Mouse (Mus musculus) lung, embryonic 14.5 days (tissue): ENCODE data around the gene Usp34. TPM values are rescaled to one million over a fixed set of nuclear protein-coding genes. Genes with fewer than 3 reads are reported as not detected.
"Not testable (repeated sequence)": the region's sequence is repeated elsewhere in the genome, so short reads cannot be mapped to it uniquely, and the experiment has no call there.

Experiments used
- ATAC-seq: fragments of 200-750 bp; cut with Nextera tagmentation; 2 replicates; pipeline ENCODE4 v1.8.0; 2017; ENCODE audit warnings: mild to moderate bottlenecking, moderate TSS enrichment, moderate library complexity; ENCODE audit not compliant: insufficient read depth
- DNase-seq: peaks from one replicate; pipeline ENCODE4 v3.0.0-alpha.2; 2015
- H3K27ac ChIP-seq: fragments of 300-500 bp; sonication (generic); 2 replicates; pipeline ENCODE4 v1.5.1; 2014; ENCODE audit warnings: low read depth, mild to moderate bottlenecking, moderate library complexity
- H3K27me3 ChIP-seq: fragments of 300-500 bp; sonication (generic); 2 replicates; pipeline ENCODE4 v1.6.1; 2014; ENCODE audit warnings: low read length, control low read depth; ENCODE audit not compliant: insufficient read depth
- H3K36me3 ChIP-seq: fragments of 300-500 bp; sonication (generic); 2 replicates; pipeline ENCODE4 v1.6.1; 2014; ENCODE audit warnings: control low read depth; ENCODE audit not compliant: insufficient read depth
- H3K4me1 ChIP-seq: fragments of 300-500 bp; sonication (generic); 2 replicates; pipeline ENCODE4 v1.6.1; 2014; ENCODE audit warnings: antibody characterized with exemption, control low read depth; ENCODE audit not compliant: insufficient read depth
- H3K4me2 ChIP-seq: fragments of 300-500 bp; sonication (generic); 2 replicates; pipeline ENCODE4 v1.6.1; 2014; ENCODE audit warnings: mild to moderate bottlenecking
- H3K4me3 ChIP-seq: fragments of 300-500 bp; sonication (generic); 2 replicates; pipeline ENCODE4 v1.5.1; 2014; ENCODE audit warnings: low read depth, low read length
- H3K9ac ChIP-seq: fragments of 300-500 bp; sonication (generic); 2 replicates; pipeline ENCODE4 v1.6.1; 2014
- H3K9me3 ChIP-seq: fragments of 300-500 bp; sonication (generic); 2 replicates; pipeline ENCODE4 v1.6.1; 2016; ENCODE audit warnings: low read depth, low read length, control low read depth
- CTCF ChIP-seq: IDR thresholded peaks from 2 replicates; pipeline ENCODE4 v1.5.1; 2016; ENCODE audit warnings: antibody characterized with exemption, low read depth
- WGBS: fragments of 180-500 bp; shearing (Covaris S2); extraction: QIAGEN DNeasy Blood & Tissue Kit; methylation state at CpG from one replicate; pipeline ENCODE4 v1.1.7; 2014; 5-methylcytosine and 5-hydroxymethylcytosine counted together
- polyA plus RNA-seq: library from polyadenylated mRNA; unstranded; fragments of >200 nt; fragmentation: Nextera tagmentation; extraction: Ambion mirVana; gene quantifications from 2 replicates; pipeline ENCODE4 v1.2.1, GENCODE M21; 2014

Gene Usp34
- polyA plus RNA-seq, 1 experiment from 2014 or later = 37.2 TPM

DNA sequence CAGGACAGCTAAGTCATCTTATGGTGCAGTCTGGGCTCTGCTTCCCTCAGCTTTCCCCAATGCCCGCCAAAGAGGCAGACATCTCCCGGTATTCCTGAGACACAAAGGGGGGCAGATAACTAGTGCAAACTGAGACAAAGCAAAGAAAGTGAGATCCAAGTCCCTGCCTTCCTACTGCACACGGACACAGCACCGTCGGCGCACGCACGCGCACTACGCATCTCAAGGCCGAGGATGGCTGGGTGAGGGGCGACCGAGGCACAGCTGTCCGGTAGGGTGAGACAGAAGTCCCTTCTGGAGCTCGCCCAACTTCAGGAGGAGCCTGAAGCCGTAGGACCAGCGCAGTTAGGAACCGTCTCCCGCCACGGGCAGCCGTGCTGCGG is 190.6 kb downstream of the Usp34 start:
- no peaks in the 10 kb centered on the region for H3K27me3 ChIP-seq
- TF ChIP-seq CTCF = no peak
- peak overlapping the region; percentile 80 for H3K4me3 ChIP-seq
- H3K4me1 ChIP-seq = peaks cover 7% of the 10 kb centered on the region; the same call in 1 of the 2 replicates
- H3K9ac ChIP-seq = peak overlapping the region; percentile 94
- peak; percentile 86 for ATAC-seq
- H3K4me2 ChIP-seq = peak overlapping the region; percentile 80
- no peaks in the 10 kb centered on the region for H3K9me3 ChIP-seq
- peak overlapping the region; percentile 98 for H3K27ac ChIP-seq
- WGBS = under 1% methylated on average over 22 of the region's 22 CpGs
- DNase-seq = peak; percentile 91
- peaks cover 34% of the 10 kb centered on the region for H3K36me3 ChIP-seq

GRCm38 (mm10) chr11:23497718-23498509 is 191.2 kb downstream of the Usp34 start, which contains the start of gene Ahsa2:
Ahsa2 (minus strand) TSS chr11:23498030.
- Histone ChIP-seq H3K9me3 (no peaks in the 10 kb centered on the region), H3K4me1 (peaks cover 7% of the 10 kb centered on the region; the same call in 1 of the 2 replicates), H3K4me3 (peak within 1 kb of the TSS; percentile 80), H3K36me3 (peaks cover 28% of the 10 kb centered on the region), H3K27ac (peak within 1 kb of the TSS; percentile 98), H3K27me3 (no peaks in the 10 kb centered on the region), H3K9ac (peak within 1 kb of the TSS; percentile 94), H3K4me2 (peak within 1 kb of the TSS; percentile 80)
- DNase-seq = peak; percentile 97
- 1% methylated on average over 49 of the region's 66 CpGs for WGBS
- no peak for TF ChIP-seq CTCF
- peak; percentile 94 for ATAC-seq

DNA sequence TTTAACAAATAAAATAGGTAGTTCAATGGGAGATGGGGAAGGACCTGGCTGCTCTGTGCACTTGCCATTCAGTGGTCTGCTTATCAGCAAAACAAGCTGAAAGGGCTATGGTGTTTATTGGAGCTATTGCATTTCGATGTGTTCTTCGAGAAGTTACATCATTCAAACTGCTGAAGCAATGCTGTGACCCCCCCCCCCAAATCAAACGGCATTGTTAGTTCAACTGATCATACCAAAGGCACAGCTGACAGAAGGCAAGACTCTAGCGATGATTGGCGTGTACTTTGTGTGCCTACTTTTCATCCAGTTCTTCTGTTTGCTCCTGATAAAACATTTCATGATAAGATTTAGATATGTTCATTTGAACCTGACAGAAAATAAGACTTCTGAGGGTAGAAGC is 191.9 kb downstream of the Usp34 start:
- Histone ChIP-seq H3K9me3 (no peaks in the 10 kb centered on the region), H3K36me3 (peaks cover 21% of the 10 kb centered on the region), H3K4me3 (peak overlapping the region; percentile 36), H3K27me3 (no peaks in the 10 kb centered on the region), H3K4me1 (peaks cover 7% of the 10 kb centered on the region; the same call in 1 of the 2 replicates), H3K27ac (peak overlapping the region; percentile 76; the same call in 1 of the 2 replicates), H3K9ac (peak overlapping the region; percentile 53; the same call in 1 of the 2 replicates), H3K4me2 (peak overlapping the region; percentile 59)
- 33% methylated on average over 5 of the region's 5 CpGs for WGBS
- no peak for TF ChIP-seq CTCF
- ATAC-seq = no peak
- no peak for DNase-seq

GRCm38 (mm10) chr11:23504801-23505200 is 198.1 kb downstream of the Usp34 start:
- not testable (repeated sequence) for H3K9me3 ChIP-seq, H3K9ac ChIP-seq, H3K36me3 ChIP-seq, ATAC-seq, H3K4me3 ChIP-seq, H3K4me2 ChIP-seq, H3K27ac ChIP-seq, H3K4me1 ChIP-seq, H3K27me3 ChIP-seq, DNase-seq
- WGBS = 73% methylated on average over 5 of the region's 5 CpGs

DNA sequence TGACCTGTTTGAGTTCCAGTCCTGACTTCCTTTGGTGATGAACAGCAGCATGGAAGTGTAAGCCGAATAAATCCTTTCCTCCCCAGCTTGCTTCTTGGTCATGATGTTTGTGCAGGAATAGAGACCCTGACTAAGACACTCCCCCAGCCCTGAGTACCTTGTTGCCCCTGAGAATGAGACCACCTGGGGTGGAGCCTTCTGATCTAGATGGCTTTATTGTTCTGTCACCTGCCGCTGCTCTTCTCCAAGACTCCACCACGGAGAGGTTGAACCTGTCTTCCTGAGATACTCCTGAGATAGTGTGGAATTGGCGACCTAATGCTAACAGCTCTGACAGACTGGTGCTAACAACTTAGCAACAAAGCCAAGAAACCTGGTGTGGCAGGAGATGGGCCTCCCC is 208.1 kb downstream of the Usp34 start:
- not testable (repeated sequence) for H3K9ac ChIP-seq, H3K4me3 ChIP-seq, H3K9me3 ChIP-seq, H3K36me3 ChIP-seq, H3K4me1 ChIP-seq, H3K27ac ChIP-seq, DNase-seq, H3K27me3 ChIP-seq, H3K4me2 ChIP-seq, ATAC-seq
- 47% methylated on average over 4 of the region's 4 CpGs for WGBS

GRCm38 (mm10) chr11:23515315-23515714 is 208.6 kb downstream of the Usp34 start:
- TF ChIP-seq CTCF = no peak
- H3K27me3 ChIP-seq = no peaks in the 10 kb centered on the region
- H3K4me1 ChIP-seq = no peaks in the 10 kb centered on the region
- no peak overlapping the region for H3K4me3 ChIP-seq
- no peaks in the 10 kb centered on the region for H3K36me3 ChIP-seq
- WGBS = 69% methylated on average over 2 of the region's 2 CpGs
- DNase-seq (no peak), ATAC-seq (no peak)
- H3K9me3 ChIP-seq = no peaks in the 10 kb centered on the region
- no peak overlapping the region for H3K9ac ChIP-seq
- no peak overlapping the region for H3K27ac ChIP-seq
- H3K4me2 ChIP-seq = no peak overlapping the region

DNA sequence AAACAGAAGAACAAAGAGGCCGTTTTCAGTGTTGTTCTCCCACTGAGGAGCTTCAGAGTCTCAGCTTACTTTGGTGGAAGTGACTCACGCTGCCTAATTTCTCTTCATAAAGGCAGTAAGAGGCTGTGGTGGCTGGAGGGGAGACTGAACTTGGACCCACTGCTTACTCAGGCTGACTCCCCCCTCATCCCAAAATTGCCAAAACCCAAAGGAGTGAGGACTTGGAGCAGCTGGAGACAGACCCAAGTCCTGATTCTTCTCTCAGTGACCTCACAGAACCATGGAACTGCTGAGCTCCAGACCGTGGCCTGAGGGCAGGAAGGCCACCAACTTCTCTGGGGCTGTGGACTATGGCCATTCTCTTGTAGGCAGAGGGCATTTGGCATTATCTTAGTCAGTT is 212.3 kb downstream of the Usp34 start:
- H3K27me3 ChIP-seq = no peaks in the 10 kb centered on the region

More for the DNA sequence above, 212.3 kb downstream of the Usp34 start:
- ATAC-seq = no peak
- Histone ChIP-seq H3K4me2 (no peak overlapping the region), H3K4me1 (no peaks in the 10 kb centered on the region), H3K9me3 (no peaks in the 10 kb centered on the region), H3K27ac (no peak overlapping the region), H3K9ac (no peak overlapping the region), H3K36me3 (no peaks in the 10 kb centered on the region), H3K4me3 (no peak overlapping the region)
- DNase-seq = no peak
- TF ChIP-seq CTCF = no peak
- WGBS = 81% methylated on average over 3 of the region's 3 CpGs
